Mouse (Mus musculus): ENCODE data around the gene Tti1. TPM values are rescaled to one million over a fixed set of nuclear protein-coding genes. Genes with fewer than 3 reads are reported as not detected.

The Tti1 gene
- polyA plus RNA-seq (2012; ENCODE audit: low replicate concordance) = 2.0 and 18.3 TPM in 2 replicates

DNA sequence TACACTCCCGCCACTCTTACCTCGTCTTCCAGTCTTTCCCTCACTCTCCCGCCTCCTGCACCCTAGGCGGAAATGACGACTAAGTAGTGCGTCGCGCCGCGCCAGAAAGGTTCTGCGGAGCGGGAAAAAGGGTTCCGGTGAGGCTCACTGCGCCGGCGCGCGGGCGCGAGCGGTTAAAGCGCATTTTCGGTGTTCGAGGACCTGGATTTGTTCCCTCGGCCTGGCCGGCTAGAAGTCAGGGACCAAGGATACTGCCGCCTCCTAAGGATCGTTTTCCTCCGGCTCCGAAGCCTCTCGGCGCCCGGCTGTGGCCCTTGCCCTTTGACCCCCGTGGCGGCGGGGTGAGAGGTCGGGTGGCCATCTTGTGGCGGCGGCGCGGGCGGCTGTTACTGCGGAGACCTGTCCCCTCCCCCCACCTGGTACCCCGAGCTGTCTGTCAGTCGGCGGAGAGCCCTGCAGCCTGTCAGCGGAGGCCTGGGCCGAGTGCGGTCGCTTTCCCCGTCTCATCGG lies at the start of gene Tti1, which contains the start of gene Rprd1b:
Gene Tti1 (minus strand): TSS at position 80 of the 510 bp plus-strand sequence.
Gene Rprd1b (plus strand): TSS at position 144 of the 510 bp plus-strand sequence.

Other genes starting within 250 kb of the Tti1 start
- not detected in 2 replicates for gene Vstm2l, start 113.8 kb downstream of the Tti1 start, polyA plus RNA-seq (2012; ENCODE audit: low replicate concordance)
- gene Rprd1b, start 64 bp upstream of the Tti1 start, polyA plus RNA-seq (2012; ENCODE audit: low replicate concordance) = 44.6 and 56.7 TPM in 2 replicates
- gene Tgm2, start 118.0 kb upstream of the Tti1 start, polyA plus RNA-seq (2012; ENCODE audit: low replicate concordance) = 29.3 and 83.2 TPM in 2 replicates
- gene D630003M21Rik, start 200.8 kb upstream of the Tti1 start, polyA plus RNA-seq (2012; ENCODE audit: low replicate concordance) = not detected in 2 replicates
- gene Bpi, start 229.7 kb upstream of the Tti1 start, polyA plus RNA-seq (2012; ENCODE audit: low replicate concordance) = not detected in 2 replicates

Measured in leukemia stem cell, adult 10-12 weeks (primary cell).